Mouse (Mus musculus) cerebral cortex, adult 2 months (tissue): ENCODE results near the gene Mllt6.

Experiments
- WGBS: fragments of 180-500 bp; shearing (Covaris S2); methylation state at CpG from one replicate; pipeline ENCODE4 v1.1.7; 2018; 5-methylcytosine and 5-hydroxymethylcytosine counted together

Gene Mllt6

GRCm38 (mm10) chr11:97662893-97663527 lies at the start of gene Mllt6:
Mllt6 (plus strand) TSS chr11:97663414.
- WGBS, result 1% methylated on average over 50 of the region's 76 CpGs

DNA sequence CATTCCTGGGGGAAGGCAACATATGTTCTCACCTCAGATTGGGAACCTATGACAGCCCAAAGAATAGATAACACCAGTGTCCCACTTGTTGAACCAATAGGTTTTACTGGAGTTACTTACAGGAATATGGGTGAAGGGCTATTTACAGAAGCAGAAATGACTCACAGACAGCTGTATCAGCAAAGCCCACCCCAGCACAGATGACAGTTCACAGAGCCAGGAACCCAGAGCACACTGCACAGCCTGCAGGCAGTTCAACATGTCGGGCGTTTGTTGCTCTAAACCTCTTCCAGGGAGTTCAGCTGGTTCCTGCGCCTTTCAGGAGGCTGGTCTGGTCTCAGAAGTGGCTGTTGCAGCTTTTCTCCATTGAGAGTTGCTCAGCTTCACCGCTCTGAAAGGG lies 47.9 kb upstream of the Mllt6 start:
- 79% methylated on average over 4 of the region's 4 CpGs for WGBS

DNA sequence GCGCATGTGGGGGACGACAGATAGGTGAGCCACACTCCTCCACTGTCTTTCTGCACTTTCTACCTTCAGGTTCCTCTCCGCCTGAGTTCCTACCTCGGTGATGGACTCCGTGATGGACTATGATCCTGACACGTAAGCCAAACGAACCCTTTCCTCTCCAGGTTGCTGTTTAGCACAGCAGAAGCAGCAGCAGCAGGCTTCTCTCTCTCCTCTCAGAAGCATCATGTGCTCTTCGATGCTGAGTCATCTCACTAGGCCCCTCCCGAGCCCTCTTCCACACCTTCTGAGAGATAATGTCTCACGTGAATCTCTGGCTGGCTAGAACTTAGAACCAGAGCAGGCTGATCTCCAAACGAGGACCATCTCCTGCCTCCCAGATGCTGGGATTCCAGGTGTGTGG lies 44.8 kb upstream of the Mllt6 start:
- WGBS, result 61% methylated on average over 11 of the region's 11 CpGs

DNA sequence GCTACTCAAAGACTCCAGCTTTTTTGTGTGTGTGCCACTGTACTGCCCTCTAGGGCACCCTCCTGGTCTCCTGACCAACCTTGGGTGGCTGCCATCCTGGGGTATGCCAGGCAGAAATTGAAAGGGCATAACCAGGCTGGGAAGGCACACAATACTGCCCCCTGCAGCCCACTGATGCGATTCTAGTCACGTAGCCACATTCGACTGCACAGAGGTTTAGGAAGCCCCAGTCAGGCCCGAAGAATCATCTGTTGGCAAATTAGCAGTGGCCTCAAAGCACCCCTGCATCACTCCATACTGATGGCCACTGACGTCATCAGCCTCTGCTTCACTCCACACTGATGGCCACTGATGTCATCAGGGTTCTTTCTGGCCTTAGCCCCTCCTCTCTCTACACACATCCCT lies 43.8 kb upstream of the Mllt6 start:
- WGBS, result 38% methylated on average over 5 of the region's 5 CpGs

DNA sequence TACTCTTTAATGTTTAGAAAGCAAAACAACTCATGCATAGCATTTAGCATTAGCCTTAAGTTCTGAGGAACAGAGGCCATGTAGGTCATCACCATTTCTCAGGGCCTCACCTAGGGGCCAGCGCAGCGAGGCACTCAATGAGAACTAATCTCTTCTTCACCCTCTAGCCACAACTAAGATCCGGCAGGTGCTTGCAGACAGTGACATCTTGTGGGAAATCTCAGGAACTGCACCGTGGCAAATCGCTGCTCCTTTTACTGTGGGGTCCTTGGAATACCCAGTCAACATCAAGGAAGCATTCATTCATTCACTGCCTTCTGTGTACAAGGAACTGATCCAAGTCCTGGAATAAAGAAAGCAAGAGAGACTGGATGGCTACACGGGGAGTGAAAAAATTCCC lies 40.8 kb upstream of the Mllt6 start:
- WGBS, result 2% methylated on average over 6 of the region's 6 CpGs

DNA sequence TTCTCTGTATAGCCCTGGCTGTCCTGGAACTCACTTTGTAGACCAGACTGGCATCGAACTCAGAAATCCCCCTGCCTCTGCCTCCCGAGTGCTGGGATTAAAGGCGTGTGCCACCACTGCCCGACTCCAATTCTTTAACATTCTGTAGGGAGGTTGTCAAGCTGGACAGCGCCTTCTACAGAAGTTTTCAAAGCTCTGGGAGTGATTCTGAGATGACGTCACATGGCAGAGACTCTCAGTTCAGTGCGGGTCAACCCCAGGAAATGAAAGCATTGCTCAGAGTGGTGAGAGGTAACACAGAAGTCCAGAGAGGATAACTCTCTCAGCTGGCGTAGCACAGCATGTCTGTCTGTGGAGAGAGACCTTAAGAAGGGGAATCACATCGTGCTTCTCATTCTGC lies 40.0 kb upstream of the Mllt6 start:
- 70% methylated on average over 9 of the region's 9 CpGs for WGBS

DNA sequence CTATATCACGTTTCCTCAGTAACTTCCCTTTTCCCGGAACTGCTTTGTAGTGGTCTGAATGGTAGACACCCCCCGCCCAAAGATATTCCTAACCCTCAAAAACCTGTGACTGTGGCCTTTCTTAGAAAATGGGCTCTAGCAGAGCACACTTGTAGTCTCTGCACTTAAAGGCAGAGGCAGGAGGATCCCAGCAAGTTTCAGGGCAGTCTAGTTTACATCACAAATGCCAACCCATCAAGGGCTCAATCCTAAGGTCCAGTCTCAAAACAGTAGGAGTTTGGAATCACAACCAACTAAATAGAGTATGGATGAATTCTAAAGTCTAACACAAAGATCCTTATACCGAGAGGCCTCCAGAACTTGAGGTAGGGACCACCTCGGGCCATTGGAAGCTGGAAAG lies 37.7 kb upstream of the Mllt6 start:
- 84% methylated on average over 5 of the region's 5 CpGs for WGBS

GRCm38 (mm10) chr11:97626431-97626830 lies 36.8 kb upstream of the Mllt6 start:
- 36% methylated on average over 13 of the region's 13 CpGs for WGBS

DNA sequence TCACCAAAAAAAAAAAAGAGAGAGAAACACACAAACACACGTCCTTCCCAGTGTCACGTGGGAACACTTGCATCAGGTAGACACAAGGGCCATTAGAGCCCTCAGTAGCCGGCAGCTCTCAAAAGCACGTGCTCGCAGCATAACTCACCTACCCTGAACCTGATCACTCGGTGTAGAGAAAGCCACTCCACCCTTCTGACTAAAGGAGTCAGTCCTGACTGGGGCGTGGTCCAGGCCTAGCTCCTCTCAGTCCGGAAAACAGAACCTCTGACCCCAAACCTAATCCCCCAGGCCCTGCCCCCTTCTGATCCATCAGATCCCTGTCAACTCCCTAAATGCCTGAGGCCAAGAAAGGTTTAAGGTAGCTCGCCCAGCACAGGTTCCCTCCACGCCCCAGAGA lies 36.4 kb upstream of the Mllt6 start:
- 68% methylated on average over 10 of the region's 10 CpGs for WGBS

DNA sequence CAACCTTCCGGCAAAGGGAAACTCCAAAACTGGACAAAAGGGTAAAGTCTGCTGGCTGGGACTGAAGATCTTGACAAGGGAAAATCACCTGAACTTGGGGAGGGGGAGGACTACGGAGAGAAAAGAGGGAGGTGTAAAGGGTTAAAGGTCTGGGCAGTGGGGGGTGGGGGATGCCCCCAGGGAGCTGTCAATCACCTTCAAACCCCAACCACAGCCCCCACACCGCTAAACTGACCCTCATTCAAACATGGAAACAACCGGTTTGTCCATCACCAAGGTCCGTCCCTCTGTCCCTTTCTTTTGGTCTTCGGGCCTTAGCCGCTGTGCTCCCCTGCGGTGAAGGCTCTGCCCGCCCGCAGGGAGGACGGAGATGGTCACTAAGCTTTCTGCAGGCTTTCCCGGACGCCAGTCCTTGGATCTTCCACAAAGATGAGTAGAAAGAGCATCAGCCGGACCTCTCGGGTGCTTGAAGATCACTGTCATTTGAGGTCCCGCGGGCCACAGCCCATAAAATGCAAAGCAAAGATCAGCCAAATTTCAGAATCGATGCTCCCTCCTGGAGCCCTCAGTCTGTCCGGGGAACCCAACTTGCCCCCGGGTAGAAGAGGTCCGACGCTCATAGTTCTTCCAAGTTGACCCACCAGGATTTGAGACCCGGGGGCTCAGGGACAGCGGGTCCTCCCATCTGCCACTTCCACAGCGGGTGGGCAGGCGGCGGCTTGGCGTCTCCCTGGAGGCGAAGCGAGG lies 35.5 kb upstream of the Mllt6 start:
- 29% methylated on average over 30 of the region's 30 CpGs for WGBS

DNA sequence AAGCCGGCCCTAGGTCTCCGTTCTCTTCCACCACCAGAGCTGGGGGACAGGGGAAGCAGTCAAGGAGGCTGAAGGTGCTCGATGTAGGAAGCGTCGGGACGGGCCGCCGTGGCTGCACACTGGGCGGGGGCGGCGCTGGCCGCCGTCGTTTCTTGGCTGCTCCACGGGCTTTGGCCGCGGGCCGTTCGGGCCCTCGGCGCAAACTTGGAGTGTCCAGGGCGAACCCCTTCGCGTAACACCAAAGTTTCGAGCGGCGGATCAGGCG lies 35.0 kb upstream of the Mllt6 start:
- WGBS, result 4% methylated on average over 28 of the region's 28 CpGs

DNA sequence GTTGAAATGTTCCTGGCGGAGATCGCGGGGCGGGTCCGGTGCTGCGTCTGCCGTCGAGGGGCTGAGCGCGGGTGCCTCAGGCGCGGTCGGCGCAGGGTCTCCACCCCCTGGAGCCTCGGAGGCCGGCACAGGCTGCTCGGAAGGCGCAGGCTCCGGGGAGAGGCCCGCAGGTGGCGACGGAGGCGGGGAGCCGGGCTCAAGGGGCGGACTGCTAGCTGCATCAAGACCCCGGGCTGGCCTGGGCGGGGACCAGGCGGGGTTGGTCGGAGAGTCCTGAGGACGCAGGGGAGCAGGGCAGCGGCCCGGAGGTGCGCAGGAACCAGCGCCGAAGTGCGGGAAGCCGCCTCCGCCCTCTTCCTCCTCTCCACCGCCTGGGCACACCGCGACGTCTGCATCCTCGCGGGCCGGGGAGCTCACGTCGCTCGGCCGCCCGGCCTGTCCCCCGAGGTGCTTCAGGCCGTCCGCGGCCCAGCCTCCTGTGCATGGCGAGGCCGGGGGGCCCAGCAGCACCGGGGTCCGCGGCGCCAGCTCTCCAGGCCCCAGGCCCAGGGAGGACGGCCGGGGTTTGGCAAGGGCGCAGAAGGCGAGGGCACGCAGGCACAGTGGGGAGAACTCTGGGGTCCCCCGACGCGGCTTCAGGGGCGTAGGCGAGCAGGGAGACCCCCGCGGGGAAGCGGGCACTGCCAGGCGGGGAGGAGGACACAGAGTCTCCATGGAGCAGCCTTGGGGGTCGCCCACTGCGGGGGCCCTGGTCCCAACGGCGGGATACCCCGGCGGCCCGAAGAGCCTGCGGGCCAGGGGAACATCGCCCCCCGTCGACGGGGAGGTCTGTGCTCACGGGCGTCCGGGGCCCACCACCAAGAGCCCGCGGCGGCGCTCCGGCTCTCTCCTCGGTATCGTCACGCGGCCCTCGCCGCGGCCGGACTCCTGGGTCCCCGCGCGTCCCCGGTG lies 34.4 kb upstream of the Mllt6 start:
- WGBS, result under 1% methylated on average over 104 of the region's 106 CpGs

- WGBS, result under 1% methylated on average over 47 of the region's 47 CpGs
Measured at GRCm38 (mm10) chr11:97629576-97629975, 33.6 kb upstream of the Mllt6 start, which contains the start of gene Epop. Epop (minus strand) TSS chr11:97629702.

DNA sequence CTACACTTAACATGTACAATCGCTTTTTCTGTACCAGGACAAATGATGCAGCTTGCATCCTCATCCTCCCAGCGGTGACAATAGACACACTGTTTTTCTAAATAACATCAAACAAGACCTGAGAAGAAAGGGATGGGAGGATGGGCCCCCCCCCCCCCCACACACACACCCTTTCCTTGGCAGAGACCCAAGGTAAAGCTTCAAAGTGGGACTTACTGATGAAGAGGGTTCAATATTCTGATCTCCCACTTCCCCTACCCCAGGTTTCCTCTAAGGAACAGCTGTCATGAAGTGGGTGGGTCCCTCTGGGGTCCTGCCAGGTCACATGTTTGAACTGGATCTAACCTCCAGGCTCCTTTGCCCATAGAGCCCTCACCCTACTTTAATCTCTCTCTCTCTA lies 32.2 kb upstream of the Mllt6 start:
- 37% methylated on average over 2 of the region's 2 CpGs for WGBS

DNA sequence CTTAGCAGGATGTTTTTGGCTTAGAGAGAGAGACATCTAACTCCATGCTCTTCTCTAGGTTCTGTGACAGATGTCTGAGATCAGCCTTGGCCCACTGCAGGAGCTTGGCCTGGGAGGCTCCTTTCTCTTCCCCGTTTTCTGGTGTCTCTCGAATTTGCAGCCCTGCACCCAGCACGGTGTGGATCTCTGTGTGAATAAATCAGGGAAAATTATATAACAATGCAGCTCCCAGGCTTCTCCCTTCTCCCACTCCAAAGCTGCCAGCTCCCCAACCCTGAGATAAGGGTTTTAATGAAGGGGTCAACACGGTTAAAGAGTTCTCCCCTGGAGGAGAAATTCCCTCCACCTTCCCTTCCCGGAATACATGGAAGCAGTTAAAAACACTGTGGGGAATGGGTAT lies 31.7 kb upstream of the Mllt6 start:
- WGBS, result 16% methylated on average over 5 of the region's 5 CpGs

DNA sequence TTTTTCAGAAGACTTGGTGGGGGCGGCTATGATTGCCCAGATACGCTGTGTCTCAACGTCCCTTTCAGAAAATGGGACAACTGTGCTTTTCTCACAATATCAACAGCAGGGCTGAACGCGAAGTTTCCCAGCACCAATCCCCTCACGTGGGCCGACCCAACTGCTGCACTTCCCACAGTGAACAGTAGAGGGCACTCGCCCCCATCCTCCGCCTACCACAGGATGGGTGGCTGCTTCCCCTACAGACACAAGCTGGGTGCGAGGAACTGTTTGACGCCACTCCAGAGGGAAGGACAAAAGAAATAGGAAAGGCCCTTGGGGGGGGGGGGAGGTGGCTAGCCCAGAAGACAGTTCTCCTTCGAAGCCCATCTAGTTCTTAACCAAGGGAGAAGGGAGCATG lies 31.3 kb upstream of the Mllt6 start:
- WGBS, result 6% methylated on average over 12 of the region's 12 CpGs

DNA sequence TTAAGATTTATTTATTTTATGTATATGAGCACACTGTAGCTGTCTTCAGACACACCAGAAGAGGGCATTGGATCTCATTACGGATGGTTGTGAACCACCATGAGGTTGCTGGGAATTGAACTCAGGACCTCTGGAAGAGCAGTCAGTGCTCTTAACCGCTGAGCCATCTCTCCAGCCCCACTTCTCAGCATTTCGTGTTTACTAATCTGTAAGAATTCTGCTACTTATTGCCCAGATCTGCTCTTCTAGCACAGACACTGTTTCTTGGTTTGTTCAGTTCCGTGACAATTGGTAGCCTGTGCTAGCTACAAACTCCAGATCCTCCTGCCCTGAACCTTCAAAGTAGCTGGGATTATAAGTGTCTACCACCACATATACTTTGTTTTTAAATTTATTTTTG lies 30.8 kb upstream of the Mllt6 start:
- 90% methylated on average over 4 of the region's 4 CpGs for WGBS

DNA sequence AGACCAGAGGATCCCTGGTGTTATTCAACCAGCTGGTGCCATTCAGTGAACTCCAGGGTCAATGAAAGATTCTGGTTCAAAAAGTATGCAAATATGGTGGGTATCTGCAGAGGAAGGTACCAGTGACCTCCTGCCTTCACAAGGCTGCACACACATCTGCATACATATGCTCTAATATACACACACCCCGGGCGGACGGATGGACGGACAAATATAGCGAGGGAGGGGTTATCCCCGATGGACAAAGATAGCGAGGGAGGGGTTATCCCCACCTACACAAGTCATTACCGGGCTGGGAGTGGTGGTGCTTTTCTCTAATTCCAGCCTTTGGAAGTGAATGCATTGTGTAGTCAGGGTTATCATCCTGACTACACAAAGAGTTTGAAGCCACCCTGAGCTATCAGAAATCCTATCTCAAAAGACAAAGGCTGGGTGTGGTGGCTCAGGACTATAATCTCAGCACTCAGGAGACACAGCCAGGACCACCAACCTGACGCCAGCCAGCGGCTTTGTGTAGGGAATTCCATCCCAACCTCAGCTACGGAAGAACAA lies 27.7 kb upstream of the Mllt6 start:
- WGBS, result 85% methylated on average over 11 of the region's 11 CpGs

DNA sequence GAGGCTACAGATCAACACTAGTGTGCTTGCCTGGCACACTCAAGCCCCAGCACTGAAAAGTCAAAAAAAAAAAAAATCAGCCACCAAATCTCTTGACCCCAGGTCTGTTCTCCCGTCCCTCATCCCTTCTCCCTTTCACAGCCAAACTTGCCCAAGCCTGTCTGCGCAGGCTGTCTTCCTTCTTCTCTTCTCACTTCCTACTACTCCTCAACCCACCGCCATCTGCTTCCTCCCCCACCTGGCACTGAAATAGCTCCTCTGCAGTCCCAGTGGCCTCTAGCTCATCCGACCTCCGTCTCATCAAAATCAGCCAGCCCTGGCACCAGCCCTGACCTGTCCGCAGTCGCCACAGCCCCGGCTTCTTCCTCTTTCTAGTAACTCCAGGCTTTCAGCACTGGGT lies 21.5 kb upstream of the Mllt6 start:
- 39% methylated on average over 8 of the region's 8 CpGs for WGBS

- WGBS, result 55% methylated on average over 2 of the region's 2 CpGs
Measured at GRCm38 (mm10) chr11:97642746-97643145, 20.5 kb upstream of the Mllt6 start.

DNA sequence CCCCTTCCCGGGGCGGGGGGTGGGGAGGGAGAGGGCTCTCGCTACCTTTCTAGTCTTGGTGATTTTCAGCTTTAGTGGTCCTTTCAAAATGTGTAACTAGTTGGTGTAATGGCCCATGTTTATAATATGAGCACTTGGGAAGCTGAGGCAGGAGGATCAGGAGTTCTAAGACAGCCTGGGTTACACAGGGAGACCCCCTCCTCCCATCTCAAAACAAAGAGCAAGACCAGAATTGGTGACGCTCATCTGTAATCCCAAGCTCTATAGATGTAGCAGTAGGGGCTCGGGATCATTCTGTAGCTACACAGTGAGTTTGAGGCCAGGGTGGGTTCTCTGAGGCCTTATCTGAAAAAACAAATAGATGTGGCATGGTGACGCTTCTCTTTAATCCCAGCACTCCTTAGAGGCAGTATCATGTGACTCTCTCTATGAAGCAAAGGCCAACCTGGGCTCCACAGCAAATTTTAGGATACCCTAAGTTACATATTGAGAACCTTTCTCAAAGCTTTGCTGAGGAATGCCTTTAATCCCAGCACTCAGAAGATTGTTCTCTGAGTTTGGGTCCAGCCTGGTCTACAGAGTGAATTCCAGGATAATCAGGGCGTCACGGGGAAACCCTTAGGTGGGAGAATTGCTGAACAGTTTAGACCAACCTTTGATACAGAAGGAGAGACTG lies 19.7 kb upstream of the Mllt6 start:
- WGBS, result 86% methylated on average over 8 of the region's 8 CpGs

- 8% methylated on average over 6 of the region's 6 CpGs for WGBS
Measured at GRCm38 (mm10) chr11:97644834-97645233, 18.4 kb upstream of the Mllt6 start.
